Mouse (Mus musculus) erythroid progenitor cell, adult 5-6 weeks (primary cell): ENCODE data around the gene Mnd1. TPM values are rescaled to one million over a fixed set of nuclear protein-coding genes. Genes with fewer than 3 reads are reported as not detected.

Experiments
- ATAC-seq: replicated peaks from 2 replicates; pipeline ENCODE4 v1.8.0; 2016; ENCODE audit warnings: moderate number of reproducible peaks, mild to moderate bottlenecking, moderate TSS enrichment, inconsistent platforms; ENCODE audit not compliant: poor library complexity, low FRiP score, severe bottlenecking
- total RNA-seq, 2 experiments: library from RNA; stranded (forward) in 1 of 2; stranded (reverse) in 1 of 2; fragments of 150-400 nt in 1 of 2; fragments of 186-747, 209-891 nt in 1 of 2; gene quantifications; 2 replicates each; pipeline versions ENCODE4 v1.2.3 to v1.2.4; 2015 to 2017; ENCODE audit warnings: low replicate concordance in 2 of 2

Gene Mnd1
- total RNA-seq, 2 experiments from 2014 or later = 3.6 to 6.3 TPM

- no peak for ATAC-seq
Measured at GRCm38 (mm10) chr3:84061523-84062453, 93.8 kb downstream of the Mnd1 start.

- ATAC-seq = no peak
Measured at GRCm38 (mm10) chr3:84060946-84061345, 94.6 kb downstream of the Mnd1 start.

DNA sequence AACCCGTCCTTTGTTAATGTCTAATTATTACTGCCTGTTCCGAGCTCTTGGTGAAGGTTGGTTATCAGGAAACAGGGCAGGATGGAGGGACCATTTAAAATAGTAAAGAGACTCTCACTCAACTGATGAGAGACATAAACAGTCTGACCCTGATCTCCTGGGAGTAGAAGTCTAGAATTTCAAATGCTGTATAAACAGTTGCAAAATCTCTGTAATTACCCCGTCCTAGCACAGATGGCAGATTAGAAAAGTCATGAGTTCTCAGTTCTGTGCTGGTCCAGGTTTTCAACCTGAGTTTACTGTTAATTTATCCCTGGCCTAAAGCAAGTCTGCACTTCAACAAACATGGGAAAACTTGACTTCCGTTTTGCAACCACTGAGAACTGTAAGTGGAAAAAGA, 95.5 kb downstream of the Mnd1 start:
- ATAC-seq = no peak

GRCm38 (mm10) chr3:84059676-84060075, 95.9 kb downstream of the Mnd1 start:
- ATAC-seq = no peak

DNA sequence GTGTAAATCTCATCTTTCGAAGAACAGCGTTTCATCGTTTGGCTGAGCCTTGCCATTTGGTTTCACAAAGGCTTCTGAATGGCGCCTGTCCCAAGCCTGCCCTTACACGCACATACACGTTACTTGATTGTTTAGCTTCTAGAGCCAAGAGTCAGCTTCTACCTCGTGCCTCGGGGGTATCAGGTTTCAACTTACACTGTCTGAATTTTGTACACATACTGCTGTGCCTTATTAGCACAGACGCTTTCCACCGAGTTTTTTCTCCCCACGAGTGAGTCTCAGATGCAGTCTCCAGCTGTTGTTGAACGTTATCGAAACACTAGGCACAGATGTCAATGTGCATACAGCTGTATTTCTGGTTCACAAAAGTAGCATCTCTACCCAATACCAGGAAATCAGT, 96.3 kb downstream of the Mnd1 start:
- ATAC-seq = no peak

DNA sequence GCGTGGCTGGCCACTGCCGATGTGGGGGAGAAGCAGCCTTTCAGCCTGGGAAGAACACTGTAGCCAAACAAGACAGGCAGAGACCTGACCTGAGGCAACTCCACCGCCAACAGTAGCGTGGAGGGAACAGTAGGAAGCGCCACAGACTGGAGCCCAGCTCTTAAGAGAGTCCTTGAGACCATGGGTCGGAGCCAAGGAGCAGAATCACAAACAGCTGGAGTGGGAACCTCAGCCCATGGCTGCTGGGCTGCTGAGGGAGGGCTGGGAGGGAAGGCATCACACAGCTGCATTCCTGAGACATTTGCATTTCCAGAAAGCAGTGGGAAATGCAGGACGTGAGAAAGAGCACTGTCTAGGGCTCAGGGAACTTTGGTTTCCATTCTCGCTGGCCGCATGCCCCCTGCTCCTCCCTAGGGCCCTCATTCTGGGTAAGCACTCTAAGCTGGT, 106.8 kb downstream of the Mnd1 start:
- ATAC-seq = no peak

DNA sequence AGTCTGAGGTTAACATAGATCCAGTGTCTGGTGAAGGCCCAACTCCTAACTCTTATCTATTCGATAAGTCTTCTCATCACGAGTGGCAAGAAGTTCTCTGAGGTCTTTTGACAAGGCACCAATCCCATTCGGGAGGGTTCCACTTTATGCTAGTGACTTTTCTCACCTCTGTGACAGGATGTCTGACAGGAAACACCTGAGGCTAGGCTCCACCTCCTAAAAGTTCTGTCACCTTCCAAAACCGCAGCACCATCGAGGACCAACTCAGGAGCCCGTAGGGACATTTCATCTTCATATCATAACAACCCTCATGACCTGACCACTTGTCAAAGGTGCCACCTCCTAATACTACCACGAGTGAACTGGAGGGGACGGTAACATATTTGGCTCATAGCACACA, 109.4 kb downstream of the Mnd1 start:
- ATAC-seq = no peak

DNA sequence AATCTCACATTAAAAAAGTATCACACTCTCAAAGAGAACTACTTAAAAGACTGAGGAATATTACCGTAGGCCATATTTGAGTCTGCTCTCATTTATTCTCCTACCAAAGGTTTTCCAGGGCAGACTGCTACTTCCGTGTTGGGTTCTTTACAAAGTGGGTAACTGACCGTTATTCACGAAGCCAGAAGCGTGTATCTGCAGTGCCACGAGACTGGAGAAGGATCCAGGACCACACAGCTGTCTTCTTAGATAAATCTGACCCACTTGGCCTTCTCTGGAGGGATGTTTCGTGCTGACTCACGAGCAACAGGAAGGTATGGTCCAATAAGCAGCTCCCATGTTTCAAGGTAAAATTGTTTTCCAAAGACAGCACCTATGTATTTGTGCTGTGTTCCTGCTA, 113.8 kb downstream of the Mnd1 start:
- peak; percentile 76 for ATAC-seq

DNA sequence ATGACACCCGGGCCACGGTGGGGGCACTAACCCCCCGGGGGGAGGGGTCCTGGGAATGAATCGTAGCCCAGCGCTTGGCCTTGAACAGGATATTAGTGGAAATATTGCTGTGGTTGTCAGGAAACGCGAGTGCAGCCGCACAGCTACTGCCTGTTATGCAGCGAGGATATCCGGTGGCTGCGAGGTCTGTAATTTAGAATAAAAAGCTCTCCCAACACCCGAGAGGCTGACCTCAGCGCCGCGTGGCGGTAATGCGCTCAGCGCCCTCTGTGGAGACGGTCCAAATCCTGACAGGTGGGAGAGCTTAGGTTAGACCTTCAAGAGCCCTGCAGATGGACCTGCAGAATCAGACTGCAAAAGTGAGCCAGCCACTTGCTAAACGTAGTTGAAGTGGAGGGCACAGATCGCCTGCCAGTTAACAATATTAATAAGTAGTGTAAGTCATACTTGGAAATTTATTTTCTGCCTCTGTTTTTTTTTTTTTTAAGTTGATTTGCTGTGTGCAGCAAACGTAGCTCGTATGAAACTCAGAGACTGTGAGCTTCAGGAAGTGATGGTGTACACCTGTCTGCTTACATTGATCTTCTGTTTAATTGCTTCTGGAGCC, 115.0 kb downstream of the Mnd1 start:
- peak; percentile 36 for ATAC-seq

DNA sequence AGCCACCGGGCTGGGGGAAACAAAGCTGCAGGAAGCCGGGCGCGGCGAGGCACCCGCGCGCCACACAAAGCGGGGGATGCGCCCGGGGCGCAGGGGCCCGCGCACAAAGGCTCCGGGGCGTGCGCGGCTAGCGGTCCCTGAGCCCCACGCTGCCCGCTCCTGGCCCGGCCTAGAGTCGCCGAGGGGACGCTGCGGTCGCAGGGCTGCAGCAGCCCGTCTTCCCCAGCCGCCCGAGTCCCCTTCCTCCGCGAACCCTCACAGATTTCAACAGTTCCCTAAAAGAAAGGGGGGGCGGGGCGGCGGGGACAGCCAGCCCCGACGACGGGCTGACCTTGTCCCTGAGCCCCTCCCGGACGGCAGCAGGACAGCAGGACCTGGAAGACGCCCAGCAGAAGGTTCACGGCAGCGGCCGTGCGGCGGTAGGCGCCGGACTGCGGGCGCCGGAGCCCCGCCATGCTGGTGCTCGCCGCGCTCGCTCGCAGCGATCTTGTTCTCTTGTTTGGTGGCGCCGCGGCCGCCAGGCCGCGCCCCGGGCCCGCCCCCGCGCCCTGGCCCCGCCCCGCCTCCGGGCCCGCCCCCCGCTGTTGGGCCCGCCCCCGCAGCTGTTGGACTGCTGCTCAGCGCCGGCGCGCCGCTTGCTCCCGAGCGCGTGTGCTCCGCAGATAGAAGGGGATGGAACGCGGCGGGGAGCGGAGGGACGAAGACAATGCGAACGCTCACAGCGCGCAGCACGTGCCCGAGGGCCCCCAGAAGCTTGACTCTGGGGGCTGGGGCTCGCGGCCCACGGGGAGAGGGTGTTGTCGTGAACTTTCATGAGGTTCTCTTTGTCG, 115.7 kb downstream of the Mnd1 start, which contains the start of gene Tmem131l:
TSS of gene Tmem131l (minus strand) at position 530 of the 830 bp plus-strand sequence.
- ATAC-seq = peak; percentile 77

DNA sequence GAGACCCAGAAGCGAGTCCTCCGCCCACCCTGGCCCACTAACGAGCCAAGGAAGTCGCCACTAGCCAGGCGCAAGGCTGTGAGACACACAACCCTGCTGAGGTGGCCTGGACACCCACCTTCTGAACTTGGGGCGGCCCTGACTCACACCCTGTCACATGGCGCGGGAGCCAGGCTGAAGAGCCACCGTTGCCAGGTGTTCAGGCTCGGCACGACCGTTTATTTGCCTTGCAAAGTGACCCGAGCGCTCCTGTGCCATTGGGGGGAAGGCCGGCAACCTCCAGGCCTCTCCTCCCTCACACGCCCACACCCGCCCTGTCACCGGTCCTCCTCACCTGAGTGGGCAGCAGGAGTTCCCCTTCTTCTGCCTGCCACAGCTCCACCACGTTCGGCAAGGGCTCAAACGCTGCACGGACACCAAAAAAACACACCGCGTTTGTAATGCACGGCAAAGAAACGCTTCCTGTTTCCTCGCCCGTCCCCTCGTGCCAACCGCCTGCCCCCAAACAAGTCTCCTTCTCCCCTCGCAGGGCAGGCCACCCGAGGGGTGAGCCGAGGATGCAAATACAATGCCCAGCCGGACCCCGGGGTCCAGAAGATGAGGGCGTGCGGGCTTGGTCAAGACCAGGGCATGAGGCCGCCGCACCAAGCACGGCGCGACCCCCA, 116.5 kb downstream of the Mnd1 start:
- ATAC-seq = peak; percentile 17

- ATAC-seq = no peak
Measured at GRCm38 (mm10) chr3:84038126-84038525, 117.5 kb downstream of the Mnd1 start.

Other genes with a start within 250 kb of the Mnd1 start
- gene Tmem131l, start 115.6 kb downstream of the Mnd1 start, total RNA-seq (2015; ENCODE audit: low replicate concordance) = 110 and 116 TPM in 2 replicates
- 86.8 and 99.9 TPM in 2 replicates for gene Tmem131l, start 115.6 kb downstream of the Mnd1 start, total RNA-seq (2017; ENCODE audit: low replicate concordance)
- not detected in 2 replicates for gene Gm6525, start 18.3 kb upstream of the Mnd1 start, total RNA-seq (2015; ENCODE audit: low replicate concordance)
- gene Gm6525, start 18.3 kb upstream of the Mnd1 start, total RNA-seq (2017; ENCODE audit: low replicate concordance) = 3.9 TPM in 1 of 2 replicates, not detected in the other
- gene Trim2, start 151.1 kb upstream of the Mnd1 start, total RNA-seq (2015; ENCODE audit: low replicate concordance) = 4.3 and 10.9 TPM in 2 replicates
- 8.9 and 11.4 TPM in 2 replicates for gene Trim2, start 151.1 kb upstream of the Mnd1 start, total RNA-seq (2017; ENCODE audit: low replicate concordance)